Mouse (Mus musculus): ENCODE data around the gene Reep3.
A peak's percentile ranks its signal among the peaks of the same experiment; 100 is the strongest.

Gene Reep3

GRCm38 (mm10) chr10:66966391-66967109 is 130.2 kb downstream of the Reep3 start:
- peak; percentile 68 for DNase-seq

DNA sequence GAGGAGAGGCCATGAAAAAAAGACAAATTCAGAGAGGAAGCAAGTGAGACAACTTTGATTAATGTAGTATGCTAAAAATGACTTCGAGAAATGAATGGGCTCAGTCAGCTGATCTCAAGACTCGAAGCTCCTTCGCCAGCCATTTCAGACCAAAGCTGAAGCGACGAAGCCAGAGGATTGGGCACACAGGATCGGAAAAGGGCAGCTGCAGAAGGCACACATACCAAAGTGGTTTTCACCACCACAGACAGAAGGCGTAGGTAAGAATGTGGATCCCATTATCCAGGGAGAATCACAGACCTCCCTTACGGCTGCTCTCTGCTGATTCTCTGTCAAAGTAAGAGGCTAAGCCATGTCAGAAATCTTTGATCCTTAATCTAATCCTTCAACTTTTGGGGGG is 136.6 kb downstream of the Reep3 start:
- DNase-seq: no peak
